ENCODE assay signal across 9 mouse cellular contexts in genomic region chr7:16940292-16940691, GRCm38 (mm10). TPM values are rescaled to one million over a fixed set of nuclear protein-coding genes. Genes with fewer than 3 reads are reported as not detected.
DNase-seq lines count a peak whose midpoint lies in the region; ATAC-seq and TF ChIP-seq lines count a peak whose summit lies in the region.
"Had no signal": no experiment of that assay in that cellular context is flagged by ENCODE, and none has a peak within 500 bp of the region (broad histone marks: within the 10 kb centered on the region; RNA-seq: fewer than 3 reads in every experiment).

No protein-coding gene starts in this region.

- H3K4me2 ChIP-seq in intestine, embryonic 14.5 days (ENCODE audit: low read length): no peak overlapping the region
- no peak overlapping the region for H3K4me2 ChIP-seq in intestine, postnatal 0 days (replicated peaks; ENCODE audit: low read depth)
- H3K4me2 ChIP-seq in embryonic facial prominence, embryonic 13.5 days: no peak overlapping the region
- H3K4me2 ChIP-seq in hindbrain, embryonic 13.5 days: no peak overlapping the region
- no peak overlapping the region for H3K4me2 ChIP-seq in midbrain, embryonic 13.5 days (replicated peaks)

- DNase-seq in intestine, embryonic 14.5 days (ENCODE audit: low spot score): no peak
- no peak for DNase-seq in retina, postnatal 1 day
- no peak for DNase-seq in thymus, postnatal 36 days
- DNase-seq in MN1 (ENCODE audit: low spot score): no peak
- DNase-seq: thymus, adult 2 months had no signal

- H3K4me1 ChIP-seq in intestine, embryonic 14.5 days (replicated peaks; ENCODE audit: control insufficient read depth, insufficient read depth, low read length): peaks cover 17% of the 10 kb centered on the region
- H3K4me1 ChIP-seq in intestine, postnatal 0 days (replicated peaks; ENCODE audit: control insufficient read depth, insufficient read depth, low read length): 0 out of 2 replicates have a peak, but pooled peaks cover 2% of the 10 kb centered on the region
- peaks cover 26% of the 10 kb centered on the region for H3K4me1 ChIP-seq in embryonic facial prominence, embryonic 13.5 days
- peaks cover 62% of the 10 kb centered on the region for H3K4me1 ChIP-seq in hindbrain, embryonic 13.5 days (replicated peaks)
- H3K4me1 ChIP-seq in midbrain, embryonic 13.5 days (replicated peaks): peaks cover 71% of the 10 kb centered on the region

- no peak for ATAC-seq in intestine, embryonic 14.5 days (replicated peaks; ENCODE audit: low FRiP score, low TSS enrichment, low read depth)
- ATAC-seq in intestine, postnatal 0 days: no peak
- ATAC-seq in embryonic facial prominence, embryonic 13.5 days (ENCODE audit: insufficient number of reproducible peaks, insufficient read depth, low FRiP score, low TSS enrichment, low read depth): no peak
- ATAC-seq in hindbrain, embryonic 13.5 days (ENCODE audit: low FRiP score): no peak
- ATAC-seq in midbrain, embryonic 13.5 days: no peak

- no peaks in the 10 kb centered on the region for H3K36me3 ChIP-seq in intestine, embryonic 14.5 days (ENCODE audit: control insufficient read depth, insufficient read depth, low read length)
- no peaks in the 10 kb centered on the region for H3K36me3 ChIP-seq in intestine, postnatal 0 days (ENCODE audit: control insufficient read depth, insufficient read depth)
- no peaks in the 10 kb centered on the region for H3K36me3 ChIP-seq in embryonic facial prominence, embryonic 13.5 days
- no peaks in the 10 kb centered on the region for H3K36me3 ChIP-seq in hindbrain, embryonic 13.5 days
- H3K36me3 ChIP-seq in midbrain, embryonic 13.5 days: no peaks in the 10 kb centered on the region

- H3K9me3 ChIP-seq in intestine, embryonic 14.5 days (ENCODE audit: control insufficient read depth, low read length): no peaks in the 10 kb centered on the region
- no peaks in the 10 kb centered on the region for H3K9me3 ChIP-seq in intestine, postnatal 0 days (ENCODE audit: control insufficient read depth)
- H3K9me3 ChIP-seq in embryonic facial prominence, embryonic 13.5 days: no peaks in the 10 kb centered on the region
- no peaks in the 10 kb centered on the region for H3K9me3 ChIP-seq in hindbrain, embryonic 13.5 days
- no peaks in the 10 kb centered on the region for H3K9me3 ChIP-seq in midbrain, embryonic 13.5 days

- WGBS in intestine, embryonic 14.5 days: 29% methylated on average over 7 of the region's 7 CpGs
- whole genome bisulfite sequencing in intestine, postnatal 0 days: 47% methylated on average over 7 of the region's 7 CpGs
- 30% methylated on average over 7 of the region's 7 CpGs for WGBS in embryonic facial prominence, embryonic 13.5 days
- 46% methylated on average over 7 of the region's 7 CpGs for WGBS in hindbrain, embryonic 13.5 days
- 41% methylated on average over 7 of the region's 7 CpGs for WGBS in midbrain, embryonic 13.5 days

- H3K9ac ChIP-seq in intestine, embryonic 14.5 days (ENCODE audit: low read length): no peak overlapping the region
- H3K9ac ChIP-seq in intestine, postnatal 0 days (ENCODE audit: low read depth, low read length): no peak overlapping the region
- H3K9ac ChIP-seq in embryonic facial prominence, embryonic 13.5 days: no peak overlapping the region
- peak overlapping the region; percentile 10; the same call in 1 of the 2 replicates for H3K9ac ChIP-seq in hindbrain, embryonic 13.5 days
- H3K9ac ChIP-seq in midbrain, embryonic 13.5 days (replicated peaks): peak overlapping the region; percentile 7; the same call in 1 of the 2 replicates

- H3K27me3 ChIP-seq in intestine, embryonic 14.5 days (replicated peaks; ENCODE audit: control insufficient read depth, insufficient read depth, low read length): peaks cover 5% of the 10 kb centered on the region
- peaks cover 11% of the 10 kb centered on the region for H3K27me3 ChIP-seq in intestine, postnatal 0 days (replicated peaks; ENCODE audit: control insufficient read depth, insufficient read depth, low read length)
- H3K27me3 ChIP-seq in embryonic facial prominence, embryonic 13.5 days: peaks cover 7% of the 10 kb centered on the region
- H3K27me3 ChIP-seq in hindbrain, embryonic 13.5 days: no peaks in the 10 kb centered on the region
- peaks cover 2% of the 10 kb centered on the region for H3K27me3 ChIP-seq in midbrain, embryonic 13.5 days

- no peak overlapping the region for H3K4me3 ChIP-seq in intestine, embryonic 14.5 days (ENCODE audit: low read depth, low read length)
- H3K4me3 ChIP-seq in intestine, postnatal 0 days (ENCODE audit: low read depth, low read length): no peak overlapping the region
- no peak overlapping the region for H3K4me3 ChIP-seq in embryonic facial prominence, embryonic 13.5 days
- no peak overlapping the region for H3K4me3 ChIP-seq in hindbrain, embryonic 13.5 days
- no peak overlapping the region for H3K4me3 ChIP-seq in midbrain, embryonic 13.5 days (replicated peaks)

- H3K27ac ChIP-seq in intestine, embryonic 14.5 days (ENCODE audit: low read depth): peak overlapping the region; percentile 28
- no peak overlapping the region for H3K27ac ChIP-seq in intestine, postnatal 0 days (ENCODE audit: low read depth, low read length)
- H3K27ac ChIP-seq in embryonic facial prominence, embryonic 13.5 days: peak overlapping the region; percentile 66
- H3K27ac ChIP-seq in hindbrain, embryonic 13.5 days: peak overlapping the region; percentile 65
- H3K27ac ChIP-seq in midbrain, embryonic 13.5 days: peak overlapping the region; percentile 88

- TF ChIP-seq CTCF in intestine, postnatal 0 days (IDR thresholded peaks at IDR 0.05; ENCODE audit: low read depth): no peak

RNA-seq across cellular contexts. Expression of gene Pnmal2, which starts 4.2 kb away (rescaled TPM):
- polyA plus RNA-seq in intestine, embryonic 14.5 days (2014; fragmentation: Nextera tagmentation; extraction: Ambion mirVana): 4.1 and 5.3 TPM in 2 replicates
- 3.3 and 3.6 TPM in 2 replicates for polyA plus RNA-seq in intestine, postnatal 0 days (2015; fragmentation: Nextera tagmentation; extraction: Ambion mirVana)
- 10.5 and 10.9 TPM in 2 replicates for polyA plus RNA-seq in embryonic facial prominence, embryonic 13.5 days (2015; fragmentation: Nextera tagmentation; extraction: Ambion mirVana)
- 110 and 117 TPM in 2 replicates for polyA plus RNA-seq in hindbrain, embryonic 13.5 days (2015; fragmentation: Nextera tagmentation; extraction: Ambion mirVana)
- polyA plus RNA-seq in midbrain, embryonic 13.5 days (2015; fragmentation: Nextera tagmentation; extraction: Ambion mirVana): 119 and 120 TPM in 2 replicates

RNA-seq across cellular contexts. Expression of gene Calm3, which starts 16.4 kb away (rescaled TPM):
- 184 and 190 TPM in 2 replicates for polyA plus RNA-seq in intestine, embryonic 14.5 days (2014; fragmentation: Nextera tagmentation; extraction: Ambion mirVana)
- polyA plus RNA-seq in intestine, postnatal 0 days (2015; fragmentation: Nextera tagmentation; extraction: Ambion mirVana): 236 and 241 TPM in 2 replicates
- polyA plus RNA-seq in embryonic facial prominence, embryonic 13.5 days (2015; fragmentation: Nextera tagmentation; extraction: Ambion mirVana): 104 and 111 TPM in 2 replicates
- 307 and 317 TPM in 2 replicates for polyA plus RNA-seq in hindbrain, embryonic 13.5 days (2015; fragmentation: Nextera tagmentation; extraction: Ambion mirVana)
- 297 and 325 TPM in 2 replicates for polyA plus RNA-seq in midbrain, embryonic 13.5 days (2015; fragmentation: Nextera tagmentation; extraction: Ambion mirVana)

RNA-seq across cellular contexts. Expression of gene Pnmal1, which starts 19.2 kb away (rescaled TPM):
- polyA plus RNA-seq in intestine, embryonic 14.5 days (2014; fragmentation: Nextera tagmentation; extraction: Ambion mirVana): 3.7 and 4.1 TPM in 2 replicates
- 2.0 and 2.2 TPM in 2 replicates for polyA plus RNA-seq in intestine, postnatal 0 days (2015; fragmentation: Nextera tagmentation; extraction: Ambion mirVana)
- 1.2 and 1.7 TPM in 2 replicates for polyA plus RNA-seq in embryonic facial prominence, embryonic 13.5 days (2015; fragmentation: Nextera tagmentation; extraction: Ambion mirVana)
- 42.0 and 44.5 TPM in 2 replicates for polyA plus RNA-seq in hindbrain, embryonic 13.5 days (2015; fragmentation: Nextera tagmentation; extraction: Ambion mirVana)
- polyA plus RNA-seq in midbrain, embryonic 13.5 days (2015; fragmentation: Nextera tagmentation; extraction: Ambion mirVana): 54.7 and 60.8 TPM in 2 replicates
- polyA plus RNA-seq: thymus, adult 2 months had no signal

RNA-seq across cellular contexts. Expression of gene Ptgir, which starts 34.0 kb away (rescaled TPM):
- 2.2 and 2.3 TPM in 2 replicates for polyA plus RNA-seq in intestine, embryonic 14.5 days (2014; fragmentation: Nextera tagmentation; extraction: Ambion mirVana)
- polyA plus RNA-seq in intestine, postnatal 0 days (2015; fragmentation: Nextera tagmentation; extraction: Ambion mirVana): 1.7 and 1.8 TPM in 2 replicates
- polyA plus RNA-seq in embryonic facial prominence, embryonic 13.5 days (2015; fragmentation: Nextera tagmentation; extraction: Ambion mirVana): 1.2 TPM in 2 replicates
- polyA plus RNA-seq in hindbrain, embryonic 13.5 days (2015; fragmentation: Nextera tagmentation; extraction: Ambion mirVana): 0.78 and 0.83 TPM in 2 replicates
- polyA plus RNA-seq in midbrain, embryonic 13.5 days (2015; fragmentation: Nextera tagmentation; extraction: Ambion mirVana): 0.41 and 0.54 TPM in 2 replicates

RNA-seq across cellular contexts. Expression of gene Gm42372, which starts 42.6 kb away (rescaled TPM):
- polyA plus RNA-seq in intestine, embryonic 14.5 days (2014; fragmentation: Nextera tagmentation; extraction: Ambion mirVana): 0.51 and 0.62 TPM in 2 replicates
- polyA plus RNA-seq in intestine, postnatal 0 days (2015; fragmentation: Nextera tagmentation; extraction: Ambion mirVana): 0.09 and 0.10 TPM in 2 replicates
- 0.18 and 0.25 TPM in 2 replicates for polyA plus RNA-seq in embryonic facial prominence, embryonic 13.5 days (2015; fragmentation: Nextera tagmentation; extraction: Ambion mirVana)
- polyA plus RNA-seq in hindbrain, embryonic 13.5 days (2015; fragmentation: Nextera tagmentation; extraction: Ambion mirVana): 3.7 and 4.4 TPM in 2 replicates
- polyA plus RNA-seq in midbrain, embryonic 13.5 days (2015; fragmentation: Nextera tagmentation; extraction: Ambion mirVana): 3.4 and 4.3 TPM in 2 replicates

Comparison
In these comparisons a context has a peak if more than half of its experiments do, and no peak if none do; other contexts are left out.
1. H3K9ac ChIP-seq: peak in hindbrain, embryonic 13.5 days (single experiment) and midbrain, embryonic 13.5 days (single experiment); none in intestine, embryonic 14.5 days (single experiment), intestine, postnatal 0 days (single experiment) and embryonic facial prominence, embryonic 13.5 days (single experiment).